Mouse (Mus musculus): ENCODE data around the gene Prmt6. TPM values are rescaled to one million over a fixed set of nuclear protein-coding genes. Genes with fewer than 3 reads are reported as not detected.
A peak's percentile ranks its signal among the peaks of the same experiment; 100 is the strongest.

Prmt6 gene
- polyA plus RNA-seq (2015; fragmentation: Nextera tagmentation; extraction: Ambion mirVana), result 29.3 and 30.8 TPM in 2 replicates

DNA sequence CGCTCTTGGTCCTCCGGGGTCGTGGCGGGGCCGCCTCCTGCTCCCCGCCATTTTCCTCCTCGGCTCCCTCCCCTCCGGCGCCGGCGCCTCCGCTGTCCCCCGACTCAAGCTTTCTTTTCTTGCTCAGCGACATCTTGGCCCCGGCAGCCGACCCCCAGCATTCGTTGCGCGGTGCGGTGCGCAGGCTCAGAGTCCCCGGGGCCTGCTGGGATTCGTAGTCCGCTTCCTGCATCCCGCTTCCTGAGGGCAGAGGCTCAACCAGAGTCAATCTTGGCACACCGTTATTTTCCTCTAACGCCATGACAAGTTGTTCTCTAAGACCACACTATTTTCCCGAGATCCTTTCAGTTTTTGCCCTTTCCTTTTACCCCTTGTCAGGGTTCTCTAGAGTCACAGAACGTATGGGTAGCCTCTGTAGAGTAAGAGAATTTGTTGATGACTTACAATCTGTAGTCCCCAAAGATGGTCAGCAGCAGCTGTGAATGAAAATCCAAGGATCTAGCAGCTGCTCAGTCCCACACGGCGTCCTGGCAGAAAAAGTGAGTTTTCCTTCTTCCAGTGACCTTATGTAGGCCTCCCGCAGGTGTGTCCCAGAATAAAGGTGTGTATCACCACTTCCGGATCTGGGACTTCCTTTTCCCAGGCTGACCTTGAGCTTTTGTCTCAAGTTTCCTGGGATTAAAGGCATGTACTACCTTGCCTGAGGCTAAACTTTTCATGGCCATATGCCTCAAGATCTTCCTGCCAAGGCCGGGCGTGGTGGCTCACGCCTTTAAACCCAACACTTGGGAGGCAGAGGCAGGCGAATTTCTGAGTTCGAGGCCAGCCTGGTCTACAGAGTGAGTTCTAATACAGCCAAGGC, at the start of gene Prmt6:
Prmt6 (minus strand) TSS at position 160 of the 862 bp plus-strand sequence.
- Histone ChIP-seq H3K36me3 (peaks cover 18% of the 10 kb centered on the region), H3K4me1 (replicated peaks) (peaks cover 28% of the 10 kb centered on the region), H3K4me2 (peak within 1 kb of the TSS; percentile 71), H3K9me3 (no peaks in the 10 kb centered on the region), H3K27me3 (no peaks in the 10 kb centered on the region), H3K9ac (peak within 1 kb of the TSS; percentile 90), H3K4me3 (peak within 1 kb of the TSS; percentile 62), H3K27ac (replicated peaks) (peak within 1 kb of the TSS; percentile 95)
- 19% methylated on average over 38 of the region's 38 CpGs for WGBS
- peak; percentile 95 for ATAC-seq (ENCODE audit: low read depth)

DNA sequence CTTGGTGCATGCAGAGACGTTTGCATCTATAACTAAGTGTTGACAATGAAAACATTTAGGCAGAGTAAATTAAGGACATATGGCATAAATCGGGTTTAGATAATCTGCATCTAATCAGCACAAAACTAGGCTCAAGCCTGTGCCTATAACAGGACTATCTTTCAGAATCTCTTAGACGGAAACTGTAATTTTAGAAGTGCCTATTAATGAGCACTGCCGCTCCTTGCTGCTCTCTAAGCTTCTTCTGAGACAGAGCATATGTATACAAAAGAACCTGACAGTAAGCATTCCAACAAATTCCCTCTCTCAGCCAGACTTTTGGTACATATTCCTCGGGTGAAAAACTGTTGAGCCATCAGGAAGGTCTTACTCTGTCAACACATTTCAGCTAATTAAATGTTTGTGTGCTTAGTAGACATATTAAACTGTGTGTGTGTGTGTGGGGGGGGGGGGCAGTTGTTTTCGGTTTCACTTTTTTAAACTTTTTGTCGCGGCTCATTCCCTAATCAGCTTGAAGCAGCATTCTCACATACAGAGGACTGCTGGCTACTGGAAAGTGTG, 39.8 kb upstream of the Prmt6 start:
- Histone ChIP-seq H3K27ac (replicated peaks) (no peak overlapping the region), H3K27me3 (no peaks in the 10 kb centered on the region), H3K9ac (no peak overlapping the region), H3K4me3 (no peak overlapping the region), H3K36me3 (no peaks in the 10 kb centered on the region), H3K4me1 (replicated peaks) (no peaks in the 10 kb centered on the region), H3K9me3 (no peaks in the 10 kb centered on the region), H3K4me2 (no peak overlapping the region)
- 83% methylated on average over 8 of the region's 8 CpGs for WGBS
- ATAC-seq (ENCODE audit: low read depth), result no peak

DNA sequence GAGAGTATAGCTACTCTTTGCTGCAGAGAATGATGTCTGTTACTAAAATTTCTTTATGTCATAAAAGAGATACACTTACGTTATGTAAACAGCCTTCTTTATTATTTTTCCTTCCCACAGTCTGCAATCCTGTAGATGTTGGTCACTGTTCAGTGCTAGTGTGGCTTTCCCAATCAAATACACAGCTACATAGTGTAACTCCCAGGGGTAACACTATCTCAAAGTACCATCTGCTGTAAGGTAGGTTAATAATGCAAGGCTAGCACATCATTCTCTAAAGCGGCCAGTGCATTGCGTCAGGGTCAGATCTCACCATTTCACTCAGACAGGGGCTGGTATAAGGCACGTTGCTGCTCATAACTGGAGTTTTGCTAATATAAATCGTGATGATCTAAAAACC, 31.9 kb upstream of the Prmt6 start:
- Histone ChIP-seq H3K9me3 (no peaks in the 10 kb centered on the region), H3K36me3 (no peaks in the 10 kb centered on the region), H3K4me2 (no peak overlapping the region), H3K4me3 (no peak overlapping the region), H3K4me1 (replicated peaks) (no peaks in the 10 kb centered on the region), H3K27ac (replicated peaks) (no peak overlapping the region), H3K27me3 (no peaks in the 10 kb centered on the region), H3K9ac (no peak overlapping the region)
- 59% methylated on average over 5 of the region's 5 CpGs for WGBS
- ATAC-seq (ENCODE audit: low read depth), result peak; percentile 71; the same call in 1 of the 2 replicates

DNA sequence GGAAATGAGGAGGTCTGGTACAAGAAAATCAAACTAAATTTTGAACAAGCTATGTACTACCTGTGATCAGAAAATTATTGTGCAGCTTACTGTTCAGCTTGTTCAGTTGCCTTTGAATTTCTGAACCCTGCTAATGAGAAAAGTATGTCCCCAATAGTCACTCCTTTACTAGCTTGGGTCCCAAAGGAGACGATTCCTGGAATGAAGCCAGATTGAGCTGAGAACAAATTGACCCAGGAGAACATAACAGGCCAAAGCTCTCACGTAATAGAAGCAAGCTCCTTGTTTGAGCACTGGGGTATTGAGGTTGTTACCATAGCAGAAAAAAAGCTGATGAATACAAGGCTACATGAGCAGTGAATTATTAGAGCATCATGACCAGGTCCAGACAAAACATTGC, 17.0 kb upstream of the Prmt6 start:
- Histone ChIP-seq H3K27me3 (no peaks in the 10 kb centered on the region), H3K9me3 (no peaks in the 10 kb centered on the region), H3K9ac (no peak overlapping the region), H3K4me1 (replicated peaks) (no peaks in the 10 kb centered on the region), H3K4me3 (no peak overlapping the region), H3K36me3 (no peaks in the 10 kb centered on the region), H3K27ac (replicated peaks) (no peak overlapping the region), H3K4me2 (no peak overlapping the region)
- no peak for ATAC-seq (ENCODE audit: low read depth)
- WGBS, result 58% methylated on average over 2 of the region's 2 CpGs

DNA sequence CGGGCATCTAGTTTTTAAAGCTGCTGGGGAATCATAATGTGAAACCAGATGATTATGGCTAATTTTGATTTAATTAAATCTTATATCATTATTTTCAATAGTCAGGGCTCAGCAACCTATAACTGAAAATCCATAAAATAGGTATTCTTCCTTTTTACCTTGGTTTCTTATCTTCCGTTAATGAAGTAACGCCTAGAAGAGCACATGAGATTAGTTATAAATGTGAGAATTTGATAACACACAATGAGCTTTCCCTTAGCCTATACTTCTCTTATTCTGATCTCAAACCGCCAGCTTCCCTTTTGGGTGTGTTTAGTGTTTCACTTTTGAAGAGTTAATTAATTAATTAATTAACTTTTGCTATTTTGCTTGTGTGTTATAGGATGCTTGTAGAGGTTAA, 2.3 kb upstream of the Prmt6 start:
- H3K9ac ChIP-seq, result no peak overlapping the region
- 89% methylated on average over 4 of the region's 4 CpGs for WGBS
- no peaks in the 10 kb centered on the region for H3K9me3 ChIP-seq
- peaks cover 15% of the 10 kb centered on the region for H3K4me1 ChIP-seq (replicated peaks)
- no peak overlapping the region for H3K4me3 ChIP-seq
- H3K4me2 ChIP-seq, result no peak overlapping the region
- no peaks in the 10 kb centered on the region for H3K27me3 ChIP-seq
- no peak for ATAC-seq (ENCODE audit: low read depth)
- no peaks in the 10 kb centered on the region for H3K36me3 ChIP-seq
- H3K27ac ChIP-seq (replicated peaks), result no peak overlapping the region

DNA sequence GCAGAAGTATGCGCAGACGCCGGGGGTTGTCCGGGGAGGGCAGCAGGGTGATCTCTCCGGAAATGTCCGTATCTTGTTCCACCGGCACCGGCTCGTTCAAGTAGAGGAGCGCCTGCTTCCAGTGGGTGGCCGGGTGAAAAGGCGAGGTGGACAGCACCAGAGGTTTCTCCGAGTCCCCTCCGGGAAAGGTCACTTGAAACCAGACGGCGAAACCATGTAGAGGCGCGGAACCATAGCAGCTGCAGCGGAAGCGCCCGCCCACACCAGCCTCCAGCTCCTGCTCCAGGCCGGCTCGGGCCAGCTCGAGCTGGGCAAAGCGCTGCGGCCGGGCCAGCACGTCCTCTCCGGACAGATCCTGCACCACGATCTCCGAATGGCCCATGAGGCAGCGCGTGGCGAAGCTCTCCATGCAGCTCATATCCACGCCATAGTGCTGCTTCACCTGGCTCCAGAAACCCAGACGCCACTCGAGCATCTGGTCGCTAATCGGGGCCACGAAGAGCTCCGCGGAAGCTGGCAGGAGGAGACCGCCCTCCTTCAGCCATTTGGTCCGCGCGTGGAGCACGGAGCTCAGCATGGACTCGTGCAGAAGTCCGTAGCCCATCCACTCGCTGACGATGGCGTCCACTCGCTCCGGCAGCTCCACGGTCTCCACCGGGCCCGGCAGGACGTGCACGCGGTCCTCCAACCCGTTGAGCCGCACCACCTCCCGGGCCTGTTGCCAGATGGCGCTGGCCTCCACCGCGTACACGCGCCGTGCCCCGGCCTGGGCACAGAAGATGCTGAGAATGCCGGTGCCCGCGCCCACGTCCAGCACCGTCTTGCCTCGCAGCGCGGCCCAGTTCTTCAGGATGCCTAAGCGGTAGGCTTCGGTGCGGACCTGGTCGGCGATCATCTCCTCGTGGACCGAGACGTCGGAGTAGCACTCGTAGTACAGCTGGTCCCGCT, 633 bp downstream of the Prmt6 start:
- Histone ChIP-seq H3K36me3 (peaks cover 20% of the 10 kb centered on the region), H3K4me3 (peak overlapping the region; percentile 62), H3K27me3 (no peaks in the 10 kb centered on the region), H3K4me2 (peak overlapping the region; percentile 71), H3K9me3 (no peaks in the 10 kb centered on the region), H3K9ac (peak overlapping the region; percentile 90), H3K27ac (replicated peaks) (peak overlapping the region; percentile 95), H3K4me1 (replicated peaks) (peaks cover 28% of the 10 kb centered on the region)
- peak; percentile 90 for ATAC-seq (ENCODE audit: low read depth)
- under 1% methylated on average over 89 of the region's 89 CpGs for WGBS

DNA sequence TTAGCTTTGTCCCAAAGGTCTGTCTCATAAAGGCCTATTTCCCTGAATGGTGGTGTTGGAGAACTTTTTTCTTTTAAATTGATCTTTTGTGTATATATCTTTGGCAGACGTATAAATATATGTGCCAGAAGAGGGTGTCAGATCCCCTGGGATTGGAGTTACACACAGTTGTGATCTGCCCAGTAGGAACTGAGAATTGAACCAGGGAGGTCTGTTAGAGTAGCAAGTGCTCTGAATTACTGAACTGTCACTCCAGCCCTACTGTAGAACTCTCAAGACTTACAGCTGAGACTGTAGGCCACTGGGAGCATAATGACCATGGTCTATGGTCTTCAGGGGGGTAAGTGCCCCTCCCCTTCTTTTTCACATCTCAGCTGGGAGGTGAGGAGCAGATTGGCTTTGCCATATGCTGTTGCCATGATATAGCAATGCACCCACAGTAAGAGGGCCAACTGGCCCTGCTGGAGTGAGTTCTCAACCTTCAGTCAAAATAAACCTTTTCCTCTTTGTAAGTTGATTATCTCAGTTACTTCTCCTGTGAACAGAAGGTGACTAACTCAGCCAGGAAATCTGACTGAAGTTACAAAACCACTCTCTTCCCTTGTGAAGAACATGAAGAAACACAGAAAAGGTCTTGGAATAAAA, 13.9 kb downstream of the Prmt6 start:
- H3K36me3 ChIP-seq, result no peaks in the 10 kb centered on the region
- no peaks in the 10 kb centered on the region for H3K4me1 ChIP-seq (replicated peaks)
- no peak overlapping the region for H3K4me3 ChIP-seq
- H3K9me3 ChIP-seq, result no peaks in the 10 kb centered on the region
- H3K4me2 ChIP-seq, result no peak overlapping the region
- WGBS, result 97% methylated on average over 1 of the region's 1 CpGs
- H3K27me3 ChIP-seq, result no peaks in the 10 kb centered on the region
- no peak for ATAC-seq (ENCODE audit: low read depth)
- no peak overlapping the region for H3K27ac ChIP-seq (replicated peaks)
- H3K9ac ChIP-seq, result no peak overlapping the region

Other genes with a start within 250 kb of the Prmt6 start
- 13.7 and 15.6 TPM in 2 replicates for gene Ntng1, start 107.0 kb downstream of the Prmt6 start, polyA plus RNA-seq (2015; fragmentation: Nextera tagmentation; extraction: Ambion mirVana)

Data from neural tube, embryonic 13.5 days (tissue).